Mouse (Mus musculus) G1E (cell line): ENCODE results near the gene Ubald1. TPM values are rescaled to one million over a fixed set of nuclear protein-coding genes. Genes with fewer than 3 reads are reported as not detected.

Experiments
- ATAC-seq: 2 replicates; pipeline ENCODE4 v1.8.0; 2016; ENCODE audit warnings: mild to moderate bottlenecking; ENCODE audit not compliant: insufficient number of reproducible peaks, poor library complexity, low FRiP score, severe bottlenecking; ENCODE audit errors: extremely low read depth
- DNase-seq: peaks from one replicate; pipeline ENCODE4 v3.0.0; 2012; ENCODE audit warnings: low spot score
- H3K27me3 ChIP-seq: 2 replicates; pipeline ENCODE4 v1.6.1; 2012; ENCODE audit warnings: mild to moderate bottlenecking, low read length, inconsistent platforms; ENCODE audit not compliant: insufficient read depth
- H3K36me3 ChIP-seq: replicated peaks from 2 replicates; pipeline ENCODE3; 2012; ENCODE audit warnings: mild to moderate bottlenecking, inconsistent platforms
- H3K4me1 ChIP-seq: 2 replicates; pipeline ENCODE4 v1.6.1; 2012; ENCODE audit warnings: low read depth, low read length, inconsistent platforms, mixed read lengths; ENCODE audit not compliant: insufficient read depth
- H3K4me3 ChIP-seq: 2 replicates; pipeline ENCODE4 v1.5.1; 2012; ENCODE audit warnings: low read depth, mild to moderate bottlenecking, inconsistent platforms, low read length, moderate library complexity, mixed read lengths
- H3K9me3 ChIP-seq: replicated peaks from 2 replicates; pipeline ENCODE4 v1.6.1; 2012; ENCODE audit warnings: inconsistent platforms
- CTCF ChIP-seq: IDR thresholded peaks from 2 replicates; pipeline ENCODE4 v1.5.1; 2012; ENCODE audit warnings: low read depth, low read length, inconsistent platforms, mixed read lengths
- GATA1 ChIP-seq: IDR thresholded peaks from 2 replicates; pipeline ENCODE4 v1.6.1; 2012; ENCODE audit warnings: borderline replicate concordance, low read length, inconsistent platforms, mixed read lengths
- GATA2 ChIP-seq: IDR thresholded peaks from 2 replicates; pipeline ENCODE4 v1.6.1; 2012; ENCODE audit warnings: low read depth, low read length, inconsistent platforms, borderline replicate concordance
- POLR2AphosphoS5 ChIP-seq: IDR thresholded peaks from 2 replicates; pipeline ENCODE4 v1.6.1; 2012; ENCODE audit warnings: low read depth, low read length, inconsistent platforms; ENCODE audit not compliant: insufficient replicate concordance
- TAL1 ChIP-seq: conservative IDR thresholded peaks from 2 replicates; pipeline ENCODE4 v1.6.1; 2012; ENCODE audit warnings: low read depth, low read length, inconsistent platforms, mixed read lengths
- polyA plus RNA-seq: library from polyadenylated mRNA; stranded (reverse); fragments of >175 nt; gene quantifications from 2 replicates; pipeline ENCODE4 v1.2.3, GENCODE M21; 2012
- total RNA-seq, 2 experiments: library from RNA; stranded (forward) in 1 of 2; stranded (reverse) in 1 of 2; fragments of 200-1000 nt in 1 of 2; fragments of >200 nt in 1 of 2; fragmentation: Nextera tagmentation in 1 of 2; gene quantifications; 2 replicates each; pipeline ENCODE4 v1.2.3; 2014 to 2017

The Ubald1 gene
- total and polyA plus RNA-seq, 3 experiments = 7.2 to 189 (median 70.4) TPM

DNA sequence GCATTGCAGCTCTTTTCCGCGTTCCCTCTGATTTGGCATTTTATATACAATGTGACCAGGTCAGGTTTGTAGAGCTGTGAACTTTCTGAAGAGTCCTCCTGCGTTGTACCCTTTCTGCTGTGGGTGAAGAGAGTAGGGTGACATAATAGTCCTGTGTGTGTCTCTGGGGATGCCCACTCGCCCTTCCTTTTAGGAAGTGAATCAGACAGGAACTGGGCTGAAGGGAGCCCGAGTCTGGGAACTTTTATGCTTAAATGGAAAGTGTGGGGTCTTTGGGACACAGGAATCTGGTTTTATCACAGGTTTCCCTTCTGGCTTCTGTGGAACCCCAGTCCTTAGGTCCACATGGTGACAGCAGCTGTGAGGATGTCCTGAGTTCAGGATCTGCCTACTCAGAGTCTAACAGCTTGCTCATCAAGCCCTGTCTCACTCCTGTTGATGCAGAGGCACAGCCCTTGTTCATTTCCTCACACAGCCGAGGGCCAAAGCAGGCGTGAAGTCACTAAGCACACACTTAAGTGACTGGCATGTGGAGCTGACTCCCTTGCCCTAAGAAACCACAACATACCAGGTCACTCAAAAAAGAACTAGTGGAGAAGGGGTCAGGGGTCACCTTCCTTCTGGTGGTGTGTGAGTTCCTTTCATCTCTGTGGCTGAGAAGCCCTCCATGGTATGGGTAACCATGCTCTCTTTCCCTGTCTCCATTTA is 14.2 kb upstream of the Ubald1 start:
- H3K36me3 ChIP-seq = peaks cover 45% of the 10 kb centered on the region
- DNase-seq = no peak
- H3K9me3 ChIP-seq = no peaks in the 10 kb centered on the region
- no peaks in the 10 kb centered on the region for H3K27me3 ChIP-seq
- no peak for ATAC-seq
- TF ChIP-seq TAL1 = no peak
- TF ChIP-seq GATA2 = no peak
- TF ChIP-seq POLR2AphosphoS5 = no peak
- TF ChIP-seq CTCF = no peak
- no peak for TF ChIP-seq GATA1
- H3K4me1 ChIP-seq = peaks cover 34% of the 10 kb centered on the region
- H3K4me3 ChIP-seq = no peak overlapping the region

DNA sequence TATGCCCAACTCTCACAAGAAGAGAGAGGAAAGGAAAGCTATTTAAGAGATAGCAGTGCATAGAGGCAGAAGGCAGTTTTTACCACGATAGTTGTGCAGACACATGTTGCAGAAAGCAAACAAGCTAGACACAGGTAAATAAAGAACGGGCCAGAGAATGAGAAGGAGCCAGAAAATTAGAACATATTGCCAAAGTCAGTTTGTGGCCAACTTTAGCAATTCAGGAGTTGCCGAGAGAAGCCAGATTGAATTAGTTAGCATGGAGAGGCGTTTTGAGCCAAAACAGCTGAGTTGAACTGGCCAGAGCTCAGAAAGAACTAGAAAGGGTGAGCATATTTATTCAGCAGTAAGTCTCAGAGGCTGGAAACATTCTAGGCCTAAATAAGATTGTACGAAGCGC is 12.1 kb upstream of the Ubald1 start:
- H3K4me3 ChIP-seq = no peak overlapping the region
- ATAC-seq (no peak), DNase-seq (no peak)
- H3K4me1 ChIP-seq = peaks cover 35% of the 10 kb centered on the region
- no peaks in the 10 kb centered on the region for H3K9me3 ChIP-seq
- H3K27me3 ChIP-seq = no peaks in the 10 kb centered on the region
- TF ChIP-seq CTCF (no peak), TAL1 (no peak), POLR2AphosphoS5 (no peak), GATA2 (no peak), GATA1 (no peak)
- peaks cover 43% of the 10 kb centered on the region for H3K36me3 ChIP-seq

DNA sequence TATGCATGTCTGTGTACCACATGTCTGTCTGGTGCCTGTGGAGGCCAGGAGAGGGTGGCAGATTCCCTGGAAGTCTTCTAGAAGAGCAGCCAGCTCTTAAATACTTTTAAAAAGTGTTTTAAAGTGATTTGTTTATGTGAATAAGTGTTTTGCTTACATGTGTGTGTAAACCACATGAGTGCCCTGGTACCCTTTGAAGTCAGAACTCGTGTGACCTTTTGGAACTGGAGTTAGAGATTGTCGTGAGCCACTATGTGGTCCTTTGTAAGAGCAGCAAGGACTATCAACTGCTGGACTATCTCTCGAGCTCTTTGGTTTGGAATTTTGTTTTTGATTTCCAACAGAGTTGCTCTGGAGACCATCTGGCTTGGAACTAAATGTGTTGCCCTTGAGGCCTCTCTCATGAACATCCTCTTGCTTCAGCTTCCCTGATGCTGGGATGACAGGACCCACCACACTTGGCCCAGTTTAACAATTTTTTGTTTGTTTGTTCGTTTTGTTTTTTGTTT is 10.1 kb upstream of the Ubald1 start:
- Histone ChIP-seq H3K4me3 (no peak overlapping the region), H3K9me3 (no peaks in the 10 kb centered on the region), H3K36me3 (peaks cover 42% of the 10 kb centered on the region), H3K27me3 (no peaks in the 10 kb centered on the region), H3K4me1 (peaks cover 31% of the 10 kb centered on the region)
- no peak for ATAC-seq
- no peak for TF ChIP-seq TAL1
- no peak for TF ChIP-seq POLR2AphosphoS5
- TF ChIP-seq GATA2 = no peak
- TF ChIP-seq CTCF = no peak
- no peak for TF ChIP-seq GATA1
- no peak for DNase-seq

DNA sequence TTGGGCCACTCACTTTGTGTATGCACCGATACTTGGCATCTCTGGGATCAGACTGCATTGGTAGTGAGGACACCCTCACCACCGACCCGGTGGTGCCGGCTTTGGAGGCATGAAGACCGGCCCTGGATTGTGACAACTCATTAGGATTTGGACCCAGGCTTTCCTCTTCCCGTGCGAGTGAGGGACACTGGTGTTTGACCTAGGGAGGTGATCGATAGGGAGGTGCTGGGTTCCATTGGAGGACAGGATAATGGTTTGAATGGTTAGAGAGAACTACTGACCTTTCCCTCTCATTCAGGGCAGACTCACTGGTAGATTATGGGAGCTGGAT is 6.5 kb upstream of the Ubald1 start:
- H3K9me3 ChIP-seq = no peaks in the 10 kb centered on the region
- DNase-seq (no peak), ATAC-seq (no peak)
- H3K36me3 ChIP-seq = peaks cover 25% of the 10 kb centered on the region
- H3K27me3 ChIP-seq = no peaks in the 10 kb centered on the region
- peak overlapping the region; percentile 91 for H3K4me3 ChIP-seq
- TF ChIP-seq TAL1 = no peak
- no peak for TF ChIP-seq CTCF
- TF ChIP-seq GATA1 = no peak
- no peak for TF ChIP-seq POLR2AphosphoS5
- TF ChIP-seq GATA2 = no peak
- H3K4me1 ChIP-seq = peaks cover 42% of the 10 kb centered on the region

DNA sequence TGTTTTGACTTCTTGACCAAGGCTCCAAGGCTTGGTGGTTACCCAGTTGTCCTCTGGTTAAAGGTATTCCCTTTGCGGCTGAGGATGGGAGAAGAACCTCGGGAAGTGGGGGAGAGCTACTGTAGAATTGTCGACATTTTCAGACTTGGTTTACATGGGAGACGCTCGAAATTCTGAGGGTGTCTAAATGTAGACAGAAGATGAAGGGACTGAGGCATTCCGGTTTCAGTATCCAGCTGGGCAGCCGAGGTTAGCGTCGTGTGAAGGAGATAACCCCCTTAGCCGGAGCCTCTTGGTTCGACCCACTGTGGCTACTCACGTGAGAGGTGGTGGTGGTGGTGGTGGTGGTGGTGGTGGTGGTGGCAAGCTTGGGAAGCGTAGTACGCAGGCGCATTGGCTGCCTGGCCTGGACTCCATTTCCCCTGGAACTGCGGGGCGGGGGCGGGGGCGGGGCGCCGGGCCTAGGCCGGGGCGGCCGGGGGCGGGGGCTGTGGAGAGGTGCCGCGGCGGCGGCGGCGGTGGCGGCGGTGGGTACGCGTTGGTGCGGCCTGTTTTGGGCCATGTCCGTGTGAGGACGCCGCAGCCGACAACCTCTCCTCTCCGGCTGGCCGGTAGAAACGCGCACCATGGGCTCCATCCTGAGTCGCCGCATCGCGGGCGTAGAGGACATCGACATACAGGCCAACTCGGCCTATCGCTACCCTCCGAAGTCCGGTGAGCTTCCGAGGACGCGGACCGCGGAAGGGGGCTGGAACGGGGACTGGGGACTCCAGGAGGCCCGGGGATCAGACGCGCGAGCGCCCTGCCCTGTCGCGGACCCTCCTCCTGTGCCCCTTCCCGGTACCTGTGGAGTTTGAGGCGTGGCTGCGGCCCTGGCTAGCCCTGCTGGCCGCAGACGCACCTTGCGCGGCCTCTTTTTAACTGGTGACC is 5.9 kb upstream of the Ubald1 start, which contains the start of gene Mgrn1:
TSS of gene Mgrn1 (plus strand) at position 490 of the 930 bp plus-strand sequence.
- peak; percentile 91 for DNase-seq
- TF ChIP-seq GATA2 (no peak), POLR2AphosphoS5 (no peak), CTCF (no peak), TAL1 (no peak)
- Histone ChIP-seq H3K27me3 (no peaks in the 10 kb centered on the region), H3K4me3 (peak within 1 kb of the TSS; percentile 91), H3K4me1 (peaks cover 49% of the 10 kb centered on the region), H3K36me3 (peaks cover 21% of the 10 kb centered on the region), H3K9me3 (no peaks in the 10 kb centered on the region)
- peak; percentile 83 for ATAC-seq

DNA sequence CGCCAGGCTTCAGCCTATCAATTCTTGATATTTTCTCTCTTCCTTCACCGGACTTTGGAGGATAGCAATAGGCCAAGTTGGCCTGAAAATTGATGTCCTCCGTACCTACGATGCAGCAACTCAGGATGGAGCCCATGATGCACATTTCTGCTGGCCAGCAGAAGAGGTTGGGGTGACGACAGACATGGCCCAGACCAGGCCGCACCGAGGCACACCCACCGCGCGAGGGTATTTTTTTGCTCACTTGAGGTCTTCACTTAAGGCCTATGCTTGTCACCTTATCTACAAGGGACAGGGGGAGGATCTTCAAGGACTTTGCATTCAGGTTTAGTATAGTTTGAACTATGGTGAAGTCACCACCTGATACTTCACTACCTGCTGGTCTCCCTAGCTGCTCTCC is 4.8 kb upstream of the Ubald1 start:
- no peak for ATAC-seq
- Histone ChIP-seq H3K36me3 (peaks cover 15% of the 10 kb centered on the region), H3K4me3 (peak overlapping the region; percentile 91), H3K27me3 (no peaks in the 10 kb centered on the region), H3K4me1 (peaks cover 54% of the 10 kb centered on the region), H3K9me3 (no peaks in the 10 kb centered on the region)
- TF ChIP-seq CTCF = no peak
- no peak for TF ChIP-seq GATA2
- no peak for TF ChIP-seq GATA1
- TF ChIP-seq TAL1 = no peak
- TF ChIP-seq POLR2AphosphoS5 = no peak
- DNase-seq = no peak
